Mouse (Mus musculus) liver, embryonic 14.5 days (tissue): ENCODE measurements around the gene Ager. TPM values are rescaled to one million over a fixed set of nuclear protein-coding genes. Genes with fewer than 3 reads are reported as not detected.

Experiments used
- ATAC-seq: fragments of 200-750 bp; cut with Nextera tagmentation; 2 replicates; pipeline ENCODE4 v1.8.0; 2017; ENCODE audit warnings: moderate number of reproducible peaks, mild to moderate bottlenecking, moderate library complexity; ENCODE audit not compliant: insufficient read depth
- DNase-seq, 3 experiments: peaks; one replicate each; pipeline ENCODE4 v3.0.0-alpha.2; 2012 to 2013; ENCODE audit warnings: low read depth in 3 of 3, low spot score in 3 of 3
- H3K27ac ChIP-seq: fragments of 300-500 bp; sonication (generic); 2 replicates; pipeline ENCODE4 v1.5.1; 2014; ENCODE audit warnings: moderate library complexity, mild to moderate bottlenecking, control low read depth, inconsistent platforms
- H3K27me3 ChIP-seq: fragments of 300-500 bp; sonication (generic); 2 replicates; pipeline ENCODE4 v1.6.1; 2014; ENCODE audit warnings: mild to moderate bottlenecking, low read length, moderate library complexity; ENCODE audit not compliant: control insufficient read depth, insufficient read depth
- H3K36me3 ChIP-seq: fragments of 300-500 bp; sonication (generic); replicated peaks from 2 replicates; pipeline ENCODE4 v1.6.1; 2014; ENCODE audit warnings: low read depth; ENCODE audit not compliant: control insufficient read depth, insufficient read depth
- H3K4me1 ChIP-seq, 2 experiments: fragments of 200-500 bp in 1 of 2; fragments of 300-500 bp in 1 of 2; sonication (generic) in 1 of 2; replicated peaks; 2 replicates each; pipeline ENCODE4 v1.6.1; 2012 to 2014; ENCODE audit warnings: antibody characterized with exemption in 1 of 2, inconsistent platforms in 1 of 2, low read length in 1 of 2; ENCODE audit not compliant: control insufficient read depth in 2 of 2, insufficient read depth in 2 of 2
- H3K4me2 ChIP-seq: fragments of 300-500 bp; sonication (generic); 2 replicates; pipeline ENCODE4 v1.6.1; 2014; ENCODE audit warnings: low read depth, mild to moderate bottlenecking, control low read depth, moderate library complexity
- H3K4me3 ChIP-seq, 2 experiments: fragments of 200-500 bp in 1 of 2; fragments of 300-500 bp in 1 of 2; sonication (generic) in 1 of 2; 2 replicates each; pipeline ENCODE4 v1.5.1; 2012 to 2014; ENCODE audit warnings: low read depth in 2 of 2, low read length in 2 of 2, mild to moderate bottlenecking in 2 of 2, control low read depth in 1 of 2, inconsistent platforms in 1 of 2, moderate library complexity in 1 of 2; ENCODE audit not compliant: insufficient read depth in 1 of 2
- H3K9ac ChIP-seq: fragments of 300-500 bp; sonication (generic); replicated peaks from 2 replicates; pipeline ENCODE4 v1.6.1; 2014; ENCODE audit warnings: mild to moderate bottlenecking, control low read depth, moderate library complexity
- H3K9me3 ChIP-seq: fragments of 300-500 bp; sonication (generic); 2 replicates; pipeline ENCODE4 v1.6.1; 2016; ENCODE audit warnings: low read length, mixed read lengths; ENCODE audit not compliant: control insufficient read depth
- CTCF ChIP-seq: IDR thresholded peaks from 2 replicates; pipeline ENCODE4 v1.5.1; 2016; ENCODE audit warnings: antibody characterized with exemption, low read depth, control low read depth
- EP300 ChIP-seq: IDR thresholded peaks from 2 replicates; pipeline ENCODE4 v1.6.1; 2016; ENCODE audit warnings: antibody characterized with exemption, low read depth
- WGBS: fragments of 180-500 bp; shearing (Covaris S2); extraction: QIAGEN DNeasy Blood & Tissue Kit; methylation state at CpG from one replicate; pipeline ENCODE4 v1.1.7; 2014; ENCODE audit not compliant: insufficient replicate concordance; 5-methylcytosine and 5-hydroxymethylcytosine counted together
- polyA plus RNA-seq, 2 experiments: library from polyadenylated mRNA; depleted of rRNA in 1 of 2; stranded (reverse) in 1 of 2; unstranded in 1 of 2; fragments of >200 nt; fragmentation: Nextera tagmentation in 1 of 2; extraction: Ambion mirVana in 1 of 2; gene quantifications; 2 replicates each; pipeline versions ENCODE4 v1.2.1 to v1.2.3; 2012 to 2014

Gene Ager
- polyA plus RNA-seq, 2 experiments: 0.41 to 1.3 TPM

- Histone ChIP-seq H3K36me3 (no peaks in the 10 kb centered on the region), H3K9ac (peak overlapping the region; percentile 68), H3K27me3 (peaks cover 33% of the 10 kb centered on the region), H3K9me3 (no peaks in the 10 kb centered on the region), H3K27ac (no peak overlapping the region), H3K4me1 (peaks cover 4 to 9% of the 10 kb centered on the region in 2 experiments), H3K4me3 (peak overlapping the region; percentile 74 to 84), H3K4me2 (peak overlapping the region; percentile 88)
- DNase-seq (no peak), ATAC-seq (no peak)
- TF ChIP-seq EP300 (no peak), CTCF (no peak)
- WGBS: 46% methylated on average over 16 of the region's 16 CpGs
Measured at GRCm38 (mm10) chr17:34626062-34626772, 28.6 kb downstream of the Ager start.

DNA sequence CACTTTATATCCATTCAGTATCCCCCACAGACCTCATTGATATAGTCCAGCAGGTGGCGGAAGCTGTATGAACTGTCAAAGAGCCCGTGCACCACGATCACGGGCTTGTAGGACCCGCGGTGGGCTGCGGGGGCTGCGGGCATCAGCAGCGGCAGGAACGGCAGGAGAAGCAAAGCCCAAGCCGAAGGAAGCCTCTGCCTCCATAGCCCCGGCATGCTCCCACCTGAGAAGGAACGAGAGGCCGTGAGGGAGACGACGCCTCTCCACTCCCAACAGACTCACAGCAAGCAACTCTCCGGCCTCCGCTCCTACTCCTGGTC lies 29.1 kb downstream of the Ager start:
- peak overlapping the region; percentile 68 for H3K9ac ChIP-seq
- H3K27ac ChIP-seq: 0 out of 2 replicates have a peak overlapping the region, but pooled peaks have one; percentile 23
- H3K4me1 ChIP-seq: peaks cover 4 to 9% of the 10 kb centered on the region in 2 experiments
- peak overlapping the region; percentile 88 for H3K4me2 ChIP-seq
- H3K27me3 ChIP-seq: peaks cover 38% of the 10 kb centered on the region
- under 1% methylated on average over 18 of the region's 18 CpGs for WGBS
- ATAC-seq (peak; percentile 36; the same call in 1 of the 2 replicates), DNase-seq (no peak)
- no peaks in the 10 kb centered on the region for H3K9me3 ChIP-seq
- peak overlapping the region; percentile 74 to 84 for H3K4me3 ChIP-seq
- TF ChIP-seq EP300: no peak
- peak; percentile 70 for TF ChIP-seq CTCF
- no peaks in the 10 kb centered on the region for H3K36me3 ChIP-seq

- H3K9ac ChIP-seq: peak overlapping the region; percentile 68
- peak overlapping the region; percentile 88 for H3K4me2 ChIP-seq
- DNase-seq (peak in 1 of 3 experiments; percentile 54), ATAC-seq (peak; percentile 70)
- H3K4me3 ChIP-seq: peak overlapping the region; percentile 74 to 84
- no peaks in the 10 kb centered on the region for H3K9me3 ChIP-seq
- H3K27me3 ChIP-seq: peaks cover 44% of the 10 kb centered on the region
- H3K36me3 ChIP-seq: no peaks in the 10 kb centered on the region
- H3K4me1 ChIP-seq: peaks cover 8% of the 10 kb centered on the region in 2 experiments; a peak in 3 of 4 replicates
- peak overlapping the region; percentile 23; the same call in 1 of the 2 replicates for H3K27ac ChIP-seq
- WGBS: under 1% methylated on average over 44 of the region's 45 CpGs
- no peak for TF ChIP-seq CTCF
- no peak for TF ChIP-seq EP300
Measured at GRCm38 (mm10) chr17:34627093-34627942, 29.7 kb downstream of the Ager start.

GRCm38 (mm10) chr17:34627943-34628643 lies 30.4 kb downstream of the Ager start, which contains the start of gene Ppt2:
Ppt2 (minus strand) TSS chr17:34628510.
- H3K9me3 ChIP-seq: no peaks in the 10 kb centered on the region
- H3K9ac ChIP-seq: peak within 1 kb of the TSS; percentile 68
- peak within 1 kb of the TSS; percentile 74 to 84 for H3K4me3 ChIP-seq
- DNase-seq: no peak
- peaks cover 51% of the 10 kb centered on the region for H3K27me3 ChIP-seq
- no peaks in the 10 kb centered on the region for H3K36me3 ChIP-seq
- 9% methylated on average over 29 of the region's 29 CpGs for WGBS
- H3K4me1 ChIP-seq: peaks cover 4 to 5% of the 10 kb centered on the region in 2 experiments; a peak in 3 of 4 replicates
- ATAC-seq: peak; percentile 6; the same call in 1 of the 2 replicates
- H3K27ac ChIP-seq: no peak within 1 kb of the TSS; the same call in 1 of the 2 replicates
- peak within 1 kb of the TSS; percentile 88 for H3K4me2 ChIP-seq
- TF ChIP-seq CTCF (no peak), EP300 (no peak)
